25 mouse cellular contexts compared by ENCODE assay signal in the genomic region with DNA sequence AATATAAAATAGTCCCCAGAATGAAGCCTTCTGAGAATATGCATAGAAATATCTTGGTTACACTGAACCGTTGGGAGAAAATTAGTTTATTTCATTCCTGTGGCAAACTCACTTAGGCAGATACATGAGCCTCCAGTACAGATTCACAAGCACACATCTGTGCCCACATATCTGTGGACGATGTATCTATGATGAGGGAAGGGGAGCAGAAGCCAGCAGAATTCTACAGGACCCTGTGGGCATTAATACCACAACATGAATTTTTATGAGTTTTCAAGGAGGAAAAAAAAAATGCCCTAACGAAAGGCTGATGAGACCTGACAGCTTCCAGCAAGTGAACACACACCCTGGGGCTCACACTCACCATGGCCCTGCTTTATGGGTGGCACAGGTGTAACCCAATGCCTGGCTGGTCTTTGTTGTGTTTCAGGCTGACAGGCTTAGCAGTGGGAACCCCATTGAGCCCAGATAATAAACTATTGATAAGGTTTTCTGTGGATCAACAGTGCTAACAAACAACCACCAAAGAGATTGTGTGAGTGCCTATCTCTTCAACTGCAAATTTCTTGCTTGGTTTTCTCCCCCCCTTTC. TPM values are rescaled to one million over a fixed set of nuclear protein-coding genes. Genes with fewer than 3 reads are reported as not detected.
DNase-seq lines count a peak whose midpoint lies in the region; ATAC-seq and TF ChIP-seq lines count a peak whose summit lies in the region.
"Had no signal": no experiment of that assay in that cellular context is flagged by ENCODE, and none has a peak within 500 bp of the region (broad histone marks: within the 10 kb centered on the region; RNA-seq: fewer than 3 reads in every experiment).

No protein-coding gene starts in this region.

- TF ChIP-seq CTCF in midbrain, postnatal 0 days (IDR thresholded peaks at IDR 0.05): no peak

- H3K4me2 ChIP-seq in midbrain, embryonic 13.5 days (replicated peaks): no peak overlapping the region
- no peak overlapping the region for H3K4me2 ChIP-seq in midbrain, embryonic 11.5 days
- no peak overlapping the region for H3K4me2 ChIP-seq in midbrain, embryonic 15.5 days
- H3K4me2 ChIP-seq in midbrain, postnatal 0 days (ENCODE audit: low read depth, low read length, poor library complexity, severe bottlenecking): no peak overlapping the region
- no peak overlapping the region for H3K4me2 ChIP-seq in midbrain, embryonic 16.5 days (ENCODE audit: low read length)
- H3K4me2 ChIP-seq: embryonic facial prominence, embryonic 13.5 days; embryonic facial prominence, embryonic 15.5 days; forebrain, embryonic 12.5 days had no signal

- peak; percentile 69 for ATAC-seq in midbrain, embryonic 13.5 days
- no peak for ATAC-seq in midbrain, embryonic 11.5 days (ENCODE audit: low FRiP score)
- ATAC-seq in midbrain, embryonic 15.5 days (replicated peaks): peak; percentile 60; the same call in 1 of the 2 replicates
- no peak for ATAC-seq in midbrain, postnatal 0 days (ENCODE audit: low FRiP score)
- ATAC-seq in midbrain, embryonic 16.5 days: 0 out of 2 replicates have a peak, but pooled peaks have one; percentile 43
- ATAC-seq: forebrain, embryonic 14.5 days; forebrain, embryonic 16.5 days had no signal

- DNase-seq in midbrain, embryonic 11.5 days (ENCODE audit: low spot score, missing footprints): no peak
- DNase-seq in midbrain, postnatal 0 days (ENCODE audit: low spot score): no peak
- DNase-seq in retina, postnatal 1 day: peak; percentile 67
- no peak for DNase-seq in kidney, postnatal 14 days
- DNase-seq in hindbrain, embryonic 10.5 days (ENCODE audit: low spot score): no peak
- DNase-seq: adrenal gland, adult 8-10 months; adrenal gland, postnatal 14 days; adrenal gland, postnatal 36 days; cerebellum, adult 11 months; cerebellum, adult 18-20 months; cerebellum, adult 8-10 months; cerebellum, adult 9-11 months; cerebellum, postnatal 14 days; cerebellum, postnatal 36 days; embryo, embryonic 11 days had no signal

- H3K4me1 ChIP-seq in midbrain, embryonic 13.5 days (replicated peaks): peaks cover 13% of the 10 kb centered on the region; the same call in 1 of the 2 replicates
- peaks cover 5% of the 10 kb centered on the region; the same call in 1 of the 2 replicates for H3K4me1 ChIP-seq in midbrain, embryonic 11.5 days (ENCODE audit: control insufficient read depth, insufficient read depth, low read length)
- H3K4me1 ChIP-seq in midbrain, embryonic 15.5 days: peaks cover 3% of the 10 kb centered on the region; the same call in 1 of the 2 replicates
- H3K4me1 ChIP-seq in midbrain, postnatal 0 days (ENCODE audit: insufficient read depth, low read length): no peaks in the 10 kb centered on the region
- H3K4me1 ChIP-seq in midbrain, embryonic 16.5 days (ENCODE audit: control insufficient read depth, insufficient read depth, low read length): peaks cover 3% of the 10 kb centered on the region; the same call in 1 of the 2 replicates
- H3K4me1 ChIP-seq in hindbrain, embryonic 10.5 days (replicated peaks): peaks cover 28% of the 10 kb centered on the region
- H3K4me1 ChIP-seq: forebrain, embryonic 12.5 days had no signal

- no peaks in the 10 kb centered on the region for H3K36me3 ChIP-seq in midbrain, embryonic 13.5 days
- no peaks in the 10 kb centered on the region for H3K36me3 ChIP-seq in midbrain, embryonic 11.5 days (ENCODE audit: control insufficient read depth, insufficient read depth, low read length)
- H3K36me3 ChIP-seq in midbrain, embryonic 15.5 days (replicated peaks): no peaks in the 10 kb centered on the region
- no peaks in the 10 kb centered on the region for H3K36me3 ChIP-seq in midbrain, postnatal 0 days (ENCODE audit: insufficient read depth, low read length)
- H3K36me3 ChIP-seq in midbrain, embryonic 16.5 days (ENCODE audit: control insufficient read depth, insufficient read depth, low read length): no peaks in the 10 kb centered on the region
- H3K36me3 ChIP-seq in hindbrain, embryonic 10.5 days: no peaks in the 10 kb centered on the region
- H3K36me3 ChIP-seq: embryonic facial prominence, embryonic 13.5 days; embryonic facial prominence, embryonic 15.5 days; forebrain, embryonic 10.5 days; forebrain, embryonic 12.5 days had no signal

- no peak overlapping the region; the same call in 1 of the 2 replicates for H3K27ac ChIP-seq in midbrain, embryonic 13.5 days
- H3K27ac ChIP-seq in midbrain, embryonic 11.5 days (ENCODE audit: low read depth, low read length): no peak overlapping the region
- no peak overlapping the region for H3K27ac ChIP-seq in midbrain, embryonic 15.5 days
- H3K27ac ChIP-seq in midbrain, postnatal 0 days (ENCODE audit: low read depth, low read length): no peak overlapping the region
- H3K27ac ChIP-seq in midbrain, embryonic 16.5 days (ENCODE audit: low read length): no peak overlapping the region
- no peak overlapping the region for H3K27ac ChIP-seq in hindbrain, embryonic 10.5 days
- H3K27ac ChIP-seq: embryonic facial prominence, embryonic 13.5 days; embryonic facial prominence, embryonic 15.5 days; forebrain, embryonic 10.5 days; forebrain, embryonic 12.5 days had no signal

- H3K27me3 ChIP-seq in midbrain, embryonic 13.5 days: peaks cover 3% of the 10 kb centered on the region; the same call in 1 of the 2 replicates
- H3K27me3 ChIP-seq in midbrain, embryonic 11.5 days (ENCODE audit: control insufficient read depth, insufficient read depth, low read length): no peaks in the 10 kb centered on the region
- no peaks in the 10 kb centered on the region for H3K27me3 ChIP-seq in midbrain, embryonic 15.5 days (replicated peaks)
- H3K27me3 ChIP-seq in midbrain, postnatal 0 days (ENCODE audit: insufficient read depth, low read length): no peaks in the 10 kb centered on the region; the same call in 1 of the 2 replicates
- no peaks in the 10 kb centered on the region for H3K27me3 ChIP-seq in midbrain, embryonic 16.5 days (ENCODE audit: control insufficient read depth, insufficient read depth, low read depth, low read length)
- no peaks in the 10 kb centered on the region for H3K27me3 ChIP-seq in hindbrain, embryonic 10.5 days (ENCODE audit: insufficient read depth, poor library complexity, severe bottlenecking)
- H3K27me3 ChIP-seq: embryonic facial prominence, embryonic 13.5 days; embryonic facial prominence, embryonic 15.5 days; forebrain, embryonic 12.5 days had no signal

- H3K9me3 ChIP-seq in midbrain, embryonic 13.5 days: no peaks in the 10 kb centered on the region
- no peaks in the 10 kb centered on the region for H3K9me3 ChIP-seq in midbrain, embryonic 11.5 days (ENCODE audit: control insufficient read depth, low read length)
- no peaks in the 10 kb centered on the region for H3K9me3 ChIP-seq in midbrain, embryonic 15.5 days
- H3K9me3 ChIP-seq in midbrain, postnatal 0 days (ENCODE audit: low read length): no peaks in the 10 kb centered on the region
- no peaks in the 10 kb centered on the region for H3K9me3 ChIP-seq in midbrain, embryonic 16.5 days (replicated peaks; ENCODE audit: control insufficient read depth, low read length, poor library complexity, severe bottlenecking)
- no peaks in the 10 kb centered on the region for H3K9me3 ChIP-seq in hindbrain, embryonic 10.5 days
- H3K9me3 ChIP-seq: embryonic facial prominence, embryonic 13.5 days; embryonic facial prominence, embryonic 15.5 days; forebrain, embryonic 12.5 days had no signal

- WGBS in midbrain, embryonic 13.5 days: 39% methylated on average over 3 of the region's 3 CpGs
- 45% methylated on average over 3 of the region's 3 CpGs for WGBS in midbrain, embryonic 11.5 days
- WGBS in midbrain, embryonic 15.5 days: 29% methylated on average over 3 of the region's 3 CpGs
- 39% methylated on average over 3 of the region's 3 CpGs for WGBS in midbrain, postnatal 0 days
- 38% methylated on average over 3 of the region's 3 CpGs for WGBS in midbrain, embryonic 16.5 days
- WGBS in hindbrain, embryonic 10.5 days: 53% methylated on average over 3 of the region's 3 CpGs

- no peak overlapping the region for H3K9ac ChIP-seq in midbrain, embryonic 13.5 days (replicated peaks)
- H3K9ac ChIP-seq in midbrain, embryonic 11.5 days (ENCODE audit: low read length): no peak overlapping the region
- H3K9ac ChIP-seq in midbrain, embryonic 15.5 days: no peak overlapping the region
- no peak overlapping the region for H3K9ac ChIP-seq in midbrain, postnatal 0 days (replicated peaks; ENCODE audit: low read length, poor library complexity, severe bottlenecking)
- no peak overlapping the region for H3K9ac ChIP-seq in midbrain, embryonic 16.5 days (ENCODE audit: low read depth, low read length)
- H3K9ac ChIP-seq: embryonic facial prominence, embryonic 13.5 days; embryonic facial prominence, embryonic 15.5 days; forebrain, embryonic 12.5 days had no signal

- no peak overlapping the region for H3K4me3 ChIP-seq in midbrain, embryonic 13.5 days (replicated peaks)
- H3K4me3 ChIP-seq in midbrain, embryonic 11.5 days (ENCODE audit: low read depth, low read length): no peak overlapping the region
- no peak overlapping the region for H3K4me3 ChIP-seq in midbrain, embryonic 15.5 days
- H3K4me3 ChIP-seq in midbrain, postnatal 0 days (ENCODE audit: low read depth, low read length): no peak overlapping the region
- no peak overlapping the region for H3K4me3 ChIP-seq in midbrain, embryonic 16.5 days (ENCODE audit: low read depth, low read length)
- H3K4me3 ChIP-seq in hindbrain, embryonic 10.5 days: no peak overlapping the region
- H3K4me3 ChIP-seq: embryonic facial prominence, embryonic 13.5 days; embryonic facial prominence, embryonic 15.5 days; erythroblast, embryonic 14.5 days; forebrain, embryonic 10.5 days; forebrain, embryonic 12.5 days had no signal

RNA-seq across cellular contexts. Expression of a gene that starts 17.4 kb away (rescaled TPM):
- polyA plus RNA-seq in midbrain, embryonic 13.5 days (2015; fragmentation: Nextera tagmentation; extraction: Ambion mirVana): 31.4 and 33.4 TPM in 2 replicates
- polyA plus RNA-seq in midbrain, embryonic 11.5 days (2014; fragmentation: Nextera tagmentation; extraction: Ambion mirVana): 18.8 and 20.4 TPM in 2 replicates
- polyA plus RNA-seq in midbrain, embryonic 15.5 days (2015; fragmentation: Nextera tagmentation; extraction: Ambion mirVana): 36.7 and 41.1 TPM in 2 replicates
- 39.8 and 54.3 TPM in 2 replicates for total RNA-seq in midbrain, postnatal 0 days (2014; rRNA removed)
- 21.6 and 28.7 TPM in 2 replicates for polyA plus RNA-seq in midbrain, postnatal 0 days (2015; fragmentation: Nextera tagmentation; extraction: Ambion mirVana)
- 33.8 and 45.1 TPM in 2 replicates for polyA plus RNA-seq in midbrain, embryonic 16.5 days (2015; fragmentation: Nextera tagmentation; extraction: Ambion mirVana)
- polyA plus RNA-seq in hindbrain, embryonic 10.5 days (2016; fragmentation: Nextera tagmentation; extraction: Ambion mirVana): 19.3 and 20.9 TPM in 2 replicates

Comparison
In these comparisons a context has a peak if more than half of its experiments do, and no peak if none do; other contexts are left out.
1. ATAC-seq: peak in midbrain, embryonic 13.5 days (single experiment), midbrain, embryonic 15.5 days (single experiment) and midbrain, embryonic 16.5 days (single experiment); none in midbrain, embryonic 11.5 days (single experiment) and midbrain, postnatal 0 days (single experiment).